Mouse (Mus musculus) lung, postnatal 0 days (tissue): ENCODE measurements around the gene Cdh1.

ENCODE experiments used
- CTCF ChIP-seq: IDR thresholded peaks from 2 replicates; pipeline ENCODE4 v1.5.1; 2016; ENCODE audit warnings: antibody characterized with exemption, mild to moderate bottlenecking
- EP300 ChIP-seq: IDR thresholded peaks from 2 replicates; pipeline ENCODE4 v1.6.1; 2016; ENCODE audit warnings: antibody characterized with exemption, mild to moderate bottlenecking, control low read depth

DNA sequence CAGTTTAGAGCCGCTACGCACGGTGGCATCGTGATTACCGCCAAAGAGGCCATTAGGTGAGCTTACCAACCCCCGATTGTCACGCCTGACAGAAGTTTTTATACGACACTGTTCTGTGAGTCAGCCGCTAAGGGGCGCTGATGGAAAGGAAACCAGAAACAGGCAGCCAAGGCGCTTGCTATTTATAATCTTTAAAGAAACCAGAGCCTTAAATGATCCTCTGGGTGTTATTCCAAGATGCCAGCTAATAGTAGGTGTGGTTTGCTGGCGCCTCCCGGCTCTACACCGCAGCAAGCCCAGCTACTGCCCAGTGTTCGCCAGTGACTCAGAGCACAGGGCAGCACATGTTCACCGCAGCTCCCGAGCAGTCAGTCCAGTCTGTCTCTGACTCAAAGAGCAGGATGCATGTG lies 114.9 kb downstream of the Cdh1 start:
- TF ChIP-seq CTCF (peak; percentile 84), EP300 (no peak)
